Mouse (Mus musculus) heart, embryonic 14.5 days (tissue): ENCODE data around the gene Evx1. TPM values are rescaled to one million over a fixed set of nuclear protein-coding genes. Genes with fewer than 3 reads are reported as not detected.

Experiments
- ATAC-seq: fragments of 200-750 bp; cut with Nextera tagmentation; 2 replicates; pipeline ENCODE4 v1.8.0; 2017; ENCODE audit warnings: low read depth, moderate TSS enrichment; ENCODE audit not compliant: insufficient number of reproducible peaks, insufficient read depth, low FRiP score
- H3K27ac ChIP-seq, 2 experiments: fragments of 200-500 bp in 1 of 2; fragments of 300-500 bp in 1 of 2; sonication (generic) in 1 of 2; replicated peaks in 1 of 2; 2 replicates each; pipeline ENCODE4 v1.5.1; 2012 to 2014; ENCODE audit warnings: low read depth in 2 of 2, low read length in 2 of 2, control low read depth in 1 of 2, mild to moderate bottlenecking in 1 of 2, mixed read lengths in 1 of 2; ENCODE audit not compliant: control insufficient read depth in 1 of 2, insufficient read depth in 1 of 2
- H3K27me3 ChIP-seq: fragments of 300-500 bp; sonication (generic); 2 replicates; pipeline ENCODE4 v1.6.1; 2014; ENCODE audit warnings: mild to moderate bottlenecking, low read length, control low read depth; ENCODE audit not compliant: control insufficient read depth, insufficient read depth
- H3K36me3 ChIP-seq: fragments of 300-500 bp; sonication (generic); 2 replicates; pipeline ENCODE4 v1.6.1; 2014; ENCODE audit warnings: mild to moderate bottlenecking, control low read depth, low read length, mixed read lengths; ENCODE audit not compliant: control insufficient read depth, insufficient read depth
- H3K4me1 ChIP-seq, 2 experiments: fragments of 200-500 bp in 1 of 2; fragments of 300-500 bp in 1 of 2; sonication (generic) in 1 of 2; 2 replicates each; pipeline ENCODE4 v1.6.1; 2012 to 2014; ENCODE audit warnings: low read length in 2 of 2, control low read depth in 1 of 2, mixed read lengths in 1 of 2; ENCODE audit not compliant: control insufficient read depth in 2 of 2, insufficient read depth in 2 of 2
- H3K4me2 ChIP-seq: fragments of 300-500 bp; sonication (generic); 2 replicates; pipeline ENCODE4 v1.6.1; 2014; ENCODE audit warnings: mild to moderate bottlenecking, low read length
- H3K4me3 ChIP-seq, 2 experiments: fragments of 200-500 bp in 1 of 2; fragments of 300-500 bp in 1 of 2; sonication (generic) in 1 of 2; 2 replicates each; pipeline ENCODE4 v1.5.1; 2012 to 2014; ENCODE audit warnings: low read length in 2 of 2, mild to moderate bottlenecking in 2 of 2, control low read depth in 1 of 2, low read depth in 1 of 2, moderate library complexity in 1 of 2; ENCODE audit not compliant: control insufficient read depth in 1 of 2, insufficient read depth in 1 of 2
- H3K9ac ChIP-seq: fragments of 300-500 bp; sonication (generic); 2 replicates; pipeline ENCODE4 v1.6.1; 2014; ENCODE audit warnings: mild to moderate bottlenecking, low read length
- H3K9me3 ChIP-seq: fragments of 300-500 bp; sonication (generic); 2 replicates; pipeline ENCODE4 v1.6.1; 2016; ENCODE audit warnings: low read length, control low read depth; ENCODE audit not compliant: control insufficient read depth
- WGBS: fragments of 180-500 bp; shearing (Covaris S2); extraction: QIAGEN DNeasy Blood & Tissue Kit; methylation state at CpG from one replicate; pipeline ENCODE4 v1.1.7; 2014; 5-methylcytosine and 5-hydroxymethylcytosine counted together
- polyA plus RNA-seq: library from polyadenylated mRNA; unstranded; fragments of >200 nt; fragmentation: Nextera tagmentation; extraction: Ambion mirVana; gene quantifications from 2 replicates; pipeline ENCODE4 v1.2.1, GENCODE M21; 2014

Evx1 gene
- polyA plus RNA-seq, 1 experiment from 2014 or later = not detected

DNA sequence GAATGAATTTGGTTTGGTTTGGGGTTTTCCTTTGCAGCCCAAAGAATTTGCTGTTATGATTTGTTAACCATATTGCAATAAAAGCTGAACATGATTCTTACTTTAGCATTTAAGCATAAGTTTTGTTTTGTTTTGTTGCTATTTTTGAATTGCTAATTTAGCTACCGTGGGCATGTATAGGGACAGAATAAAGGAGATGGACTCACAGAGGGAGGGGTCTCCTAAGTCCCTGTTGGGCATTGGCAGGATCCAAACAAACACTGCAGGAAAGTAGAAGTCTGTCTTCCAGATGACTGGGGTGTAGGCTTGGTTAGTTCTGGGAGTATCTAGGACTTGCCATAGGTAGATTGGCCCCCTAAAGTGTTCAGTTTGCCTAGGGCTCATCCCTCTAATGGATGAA, 5.0 kb downstream of the Evx1 start:
- no peak for ATAC-seq
- Histone ChIP-seq H3K36me3 (no peaks in the 10 kb centered on the region), H3K9me3 (no peaks in the 10 kb centered on the region), H3K27me3 (peaks cover 100% of the 10 kb centered on the region), H3K4me3 (no peak overlapping the region), H3K9ac (no peak overlapping the region), H3K4me2 (no peak overlapping the region), H3K4me1 (peaks cover 0 to 16% of the 10 kb centered on the region in 2 experiments; a peak in 3 of 4 replicates), H3K27ac (no peak overlapping the region)
- WGBS = 61% methylated on average over 1 of the region's 1 CpGs

GRCm38 (mm10) chr6:52319956-52320690, 6.8 kb downstream of the Evx1 start:
- no peak for ATAC-seq
- H3K4me3 ChIP-seq = no peak overlapping the region
- H3K36me3 ChIP-seq = no peaks in the 10 kb centered on the region
- WGBS = 4% methylated on average over 17 of the region's 17 CpGs
- no peak overlapping the region for H3K4me2 ChIP-seq
- no peak overlapping the region for H3K27ac ChIP-seq
- H3K9me3 ChIP-seq = no peaks in the 10 kb centered on the region
- peaks cover 0 to 9% of the 10 kb centered on the region in 2 experiments; a peak in 3 of 4 replicates for H3K4me1 ChIP-seq
- peaks cover 98% of the 10 kb centered on the region for H3K27me3 ChIP-seq
- no peak overlapping the region for H3K9ac ChIP-seq

DNA sequence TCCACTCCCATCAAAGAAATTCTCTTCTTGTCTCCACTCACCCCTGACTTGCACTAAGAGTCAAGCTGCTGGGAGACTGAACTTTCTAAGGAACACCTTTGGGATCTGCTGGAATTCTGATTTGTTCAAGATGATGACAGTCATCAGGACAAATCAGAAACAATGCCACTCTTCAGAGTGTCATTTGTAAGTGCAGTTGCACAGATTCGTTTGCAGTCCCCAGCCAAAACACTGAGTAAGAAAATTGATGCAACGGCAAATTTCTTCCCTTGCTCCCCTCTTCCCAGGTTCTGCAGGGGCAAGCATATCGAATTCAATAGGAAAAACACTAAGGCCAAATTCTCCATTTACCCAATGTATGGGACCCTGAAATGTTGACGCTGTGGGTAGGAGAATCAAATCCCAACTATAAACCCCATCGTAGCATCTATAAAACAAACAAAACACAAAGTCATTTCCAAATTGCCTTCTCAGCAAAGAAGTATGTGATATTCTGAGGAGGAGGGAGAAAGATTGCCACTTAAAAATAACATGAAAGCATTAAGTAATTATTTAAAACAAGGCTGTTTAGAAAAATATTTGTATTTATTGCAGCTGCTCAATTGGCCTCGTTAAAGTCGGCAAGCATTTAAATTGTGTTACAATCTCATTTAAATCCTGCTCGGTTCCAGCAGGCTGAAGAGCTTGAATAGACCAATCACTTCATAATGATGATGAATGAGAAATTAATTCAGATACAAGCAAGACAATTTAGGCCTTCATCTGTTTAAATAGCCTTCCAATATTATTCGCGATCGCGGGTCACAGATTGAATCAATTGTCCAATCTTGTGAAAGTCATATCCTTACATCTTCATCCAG, 7.9 kb downstream of the Evx1 start:
- Histone ChIP-seq H3K4me3 (no peak overlapping the region), H3K36me3 (no peaks in the 10 kb centered on the region), H3K4me2 (no peak overlapping the region), H3K4me1 (peaks cover 0 to 8% of the 10 kb centered on the region in 2 experiments; a peak in 3 of 4 replicates), H3K27me3 (peaks cover 97% of the 10 kb centered on the region), H3K27ac (no peak overlapping the region), H3K9me3 (no peaks in the 10 kb centered on the region), H3K9ac (no peak overlapping the region)
- 9% methylated on average over 12 of the region's 12 CpGs for WGBS
- no peak for ATAC-seq

- H3K4me1 ChIP-seq = peaks cover 0 to under 1% of the 10 kb centered on the region in 2 experiments; a peak in 2 of 4 replicates
- no peaks in the 10 kb centered on the region for H3K9me3 ChIP-seq
- H3K4me3 ChIP-seq = no peak overlapping the region
- WGBS = 2% methylated on average over 21 of the region's 21 CpGs
- ATAC-seq = no peak
- H3K27ac ChIP-seq = no peak overlapping the region
- H3K27me3 ChIP-seq = peaks cover 97% of the 10 kb centered on the region
- no peak overlapping the region for H3K4me2 ChIP-seq
- no peak overlapping the region for H3K9ac ChIP-seq
- no peaks in the 10 kb centered on the region for H3K36me3 ChIP-seq
These were observed 8.6 kb downstream of the Evx1 start for GRCm38 (mm10) chr6:52321826-52322315.

- Histone ChIP-seq H3K27me3 (peaks cover 90% of the 10 kb centered on the region), H3K4me3 (no peak overlapping the region), H3K4me2 (no peak overlapping the region), H3K9ac (no peak overlapping the region), H3K36me3 (no peaks in the 10 kb centered on the region), H3K27ac (no peak overlapping the region), H3K9me3 (no peaks in the 10 kb centered on the region), H3K4me1 (no peaks in the 10 kb centered on the region)
- no peak for ATAC-seq
- 4% methylated on average over 16 of the region's 16 CpGs for WGBS
These were observed 9.5 kb downstream of the Evx1 start for GRCm38 (mm10) chr6:52322721-52323215.

DNA sequence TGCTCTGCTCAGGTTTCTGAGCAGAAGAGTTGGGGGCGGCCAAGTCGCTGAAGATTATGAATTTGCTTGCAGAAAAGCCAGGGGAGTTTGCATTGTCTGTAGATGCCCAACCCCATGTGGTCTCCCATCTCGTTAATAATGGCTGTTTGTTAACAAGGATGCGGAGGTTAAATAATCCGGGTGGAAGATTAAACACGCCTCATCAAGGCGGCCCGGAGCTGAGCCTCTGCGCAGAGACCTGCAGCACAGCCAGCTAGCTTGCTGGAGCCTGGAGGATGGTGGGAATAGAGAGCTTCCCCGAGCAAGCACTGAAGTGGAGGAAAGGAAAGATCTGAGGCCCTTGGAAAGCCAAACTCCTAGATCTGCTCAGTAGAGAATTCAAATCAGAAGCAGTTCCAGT, 10.0 kb downstream of the Evx1 start:
- Histone ChIP-seq H3K36me3 (no peaks in the 10 kb centered on the region), H3K4me1 (no peaks in the 10 kb centered on the region), H3K9me3 (no peaks in the 10 kb centered on the region), H3K27ac (no peak overlapping the region), H3K9ac (no peak overlapping the region), H3K27me3 (peaks cover 88% of the 10 kb centered on the region), H3K4me2 (no peak overlapping the region), H3K4me3 (no peak overlapping the region)
- ATAC-seq = no peak
- WGBS = 8% methylated on average over 10 of the region's 10 CpGs

DNA sequence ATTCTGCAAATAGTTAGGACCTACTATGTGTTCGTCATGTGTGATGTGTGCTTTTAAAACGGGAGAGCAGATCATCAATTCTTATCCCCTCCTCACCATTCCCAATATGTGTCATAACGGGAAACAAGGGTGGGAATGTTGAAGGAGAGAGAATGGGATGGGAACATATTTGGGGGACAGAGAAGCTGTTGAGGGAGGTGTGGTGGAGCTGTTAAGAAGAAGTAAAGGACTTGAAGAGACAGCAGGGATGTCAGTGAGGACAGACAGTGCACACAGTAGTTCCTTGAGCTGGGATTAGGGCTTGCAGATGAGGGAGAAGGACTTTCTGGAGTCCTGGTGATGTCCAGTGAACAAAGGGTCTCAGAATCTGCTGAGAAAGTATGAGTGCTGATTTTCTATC, 10.8 kb downstream of the Evx1 start:
- no peaks in the 10 kb centered on the region for H3K36me3 ChIP-seq
- no peak overlapping the region for H3K4me2 ChIP-seq
- no peaks in the 10 kb centered on the region for H3K4me1 ChIP-seq
- ATAC-seq = no peak
- H3K9ac ChIP-seq = no peak overlapping the region
- H3K27me3 ChIP-seq = peaks cover 80% of the 10 kb centered on the region
- H3K9me3 ChIP-seq = no peaks in the 10 kb centered on the region
- 52% methylated on average over 3 of the region's 3 CpGs for WGBS
- H3K4me3 ChIP-seq = no peak overlapping the region
- no peak overlapping the region for H3K27ac ChIP-seq
